Mouse (Mus musculus) B cell, adult 2 months (primary cell): ENCODE results near the gene Bsdc1.

Experiments used
- DNase-seq, 2 experiments: peaks; one replicate each; pipeline ENCODE4 v3.0.0; 2022

The Bsdc1 gene

DNA sequence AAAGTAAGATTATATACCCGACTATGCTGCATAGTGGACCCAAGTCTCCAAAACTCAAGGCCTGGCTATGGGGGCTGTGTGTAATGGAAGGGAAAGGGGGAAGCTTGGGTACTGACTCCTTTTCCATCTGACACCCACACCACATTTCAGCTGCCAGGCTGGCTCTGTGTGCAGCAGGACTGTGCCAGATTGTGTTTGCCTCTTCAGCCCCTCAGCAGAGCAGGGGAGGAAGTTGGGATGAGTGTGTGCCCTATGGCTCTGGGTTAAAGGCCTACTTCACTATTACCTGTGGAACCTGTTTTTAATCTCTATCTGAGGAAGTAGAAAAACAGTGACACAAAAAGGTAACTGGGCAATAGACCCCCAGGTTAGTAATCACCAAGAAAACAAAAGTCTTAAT is 19.7 kb downstream of the Bsdc1 start:
- no peak for DNase-seq

DNA sequence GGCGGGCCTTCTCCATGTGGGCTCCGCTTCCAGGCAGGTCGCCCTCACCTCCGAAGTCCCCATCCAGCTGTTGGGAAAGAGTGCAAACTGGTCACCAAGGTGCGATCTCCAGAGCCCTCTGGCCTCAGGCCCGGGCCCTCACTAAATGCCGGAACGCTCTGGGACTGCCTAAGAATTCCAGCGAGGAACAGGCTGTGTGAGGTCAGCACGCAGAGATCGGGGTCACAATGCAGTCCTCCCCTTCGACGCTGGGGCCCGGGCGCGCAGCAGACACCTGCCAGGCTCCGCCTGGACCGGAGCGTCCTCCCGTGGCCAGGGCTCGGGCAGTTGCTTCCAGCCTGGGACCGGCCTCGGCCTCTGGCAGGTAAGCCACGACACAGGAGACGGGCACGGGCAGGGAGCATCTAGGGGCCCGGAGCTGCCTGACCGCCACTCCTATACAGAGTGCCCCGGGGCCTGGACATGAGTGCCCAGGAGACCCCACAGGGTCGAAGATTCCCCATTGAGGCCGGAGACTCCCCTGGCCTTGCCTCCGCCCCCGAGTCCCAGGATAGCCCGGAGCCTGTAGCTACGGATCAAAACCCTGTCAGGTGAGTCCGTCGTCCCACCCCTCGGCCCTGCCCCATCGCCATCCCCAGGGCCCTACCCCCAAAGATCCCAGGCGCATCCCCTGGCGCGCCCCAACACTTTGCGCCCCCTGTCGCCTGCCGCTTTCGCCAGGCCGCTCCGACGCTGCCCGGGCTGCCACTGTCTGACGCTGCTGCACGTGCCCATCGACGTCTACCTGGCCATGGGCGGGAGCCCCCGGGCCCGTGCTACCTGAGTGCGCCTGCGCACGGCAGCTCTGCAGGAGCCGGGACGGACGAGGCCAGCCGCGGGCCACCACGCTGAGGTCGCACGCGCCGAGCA is 29.8 kb downstream of the Bsdc1 start, which contains the start of the genes Tssk3 and Fam229a:
TSS of gene Tssk3 (minus strand) at position 51 of the 909 bp plus-strand sequence.
TSS of gene Fam229a (plus strand) at position 219 of the 909 bp plus-strand sequence.
- DNase-seq, result peak; percentile 75 to 77

DNA sequence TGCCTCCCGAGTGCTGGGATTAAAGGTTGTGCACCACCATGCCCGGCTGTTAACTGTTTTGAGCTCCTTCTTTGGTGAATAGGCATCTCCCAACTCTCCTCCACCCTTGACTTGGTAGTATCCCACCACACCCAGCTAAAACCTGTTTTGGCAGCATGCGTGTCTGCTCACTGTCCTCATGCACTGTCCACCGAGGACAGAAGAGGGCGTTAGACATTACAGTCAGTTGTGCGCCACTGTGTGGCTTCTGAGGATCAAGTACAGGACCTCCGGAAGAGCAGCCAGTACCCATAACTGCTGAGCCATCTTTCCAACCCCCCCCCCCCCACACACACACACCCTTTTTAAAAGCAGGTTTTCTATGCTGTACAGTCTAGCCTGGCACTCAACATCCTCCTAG is 33.3 kb downstream of the Bsdc1 start:
- no peak for DNase-seq

- peak; percentile 21 to 32 for DNase-seq
Measured at GRCm38 (mm10) chr4:129495672-129496562, 34.5 kb downstream of the Bsdc1 start.

DNA sequence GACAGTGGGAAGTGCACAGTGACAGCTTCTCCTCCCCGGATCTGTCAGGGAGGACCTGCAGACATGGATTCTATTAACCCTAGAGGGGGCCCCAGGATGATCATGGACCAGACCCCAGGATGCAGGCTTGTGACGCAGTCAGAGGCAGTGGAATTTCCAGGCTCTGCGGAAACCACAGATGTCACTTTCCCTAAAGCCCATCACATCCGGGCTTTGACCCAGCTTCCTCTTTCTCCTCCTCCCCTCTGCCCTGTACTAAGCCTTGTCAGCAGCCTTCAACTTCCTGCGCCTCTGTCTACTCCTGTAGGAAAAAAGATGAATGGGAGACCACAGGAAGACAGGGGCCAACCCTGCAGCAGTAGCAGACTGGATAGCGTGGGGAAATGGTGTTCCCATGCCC is 35.2 kb downstream of the Bsdc1 start:
- DNase-seq, result peak; percentile 41 to 51

GRCm38 (mm10) chr4:129498941-129499340 is 37.6 kb downstream of the Bsdc1 start:
- no peak for DNase-seq

GRCm38 (mm10) chr4:129500017-129500416 is 38.6 kb downstream of the Bsdc1 start:
- DNase-seq, result no peak

- DNase-seq, result peak; percentile 84 to 87
Measured at GRCm38 (mm10) chr4:129500607-129501566, 39.5 kb downstream of the Bsdc1 start.

DNA sequence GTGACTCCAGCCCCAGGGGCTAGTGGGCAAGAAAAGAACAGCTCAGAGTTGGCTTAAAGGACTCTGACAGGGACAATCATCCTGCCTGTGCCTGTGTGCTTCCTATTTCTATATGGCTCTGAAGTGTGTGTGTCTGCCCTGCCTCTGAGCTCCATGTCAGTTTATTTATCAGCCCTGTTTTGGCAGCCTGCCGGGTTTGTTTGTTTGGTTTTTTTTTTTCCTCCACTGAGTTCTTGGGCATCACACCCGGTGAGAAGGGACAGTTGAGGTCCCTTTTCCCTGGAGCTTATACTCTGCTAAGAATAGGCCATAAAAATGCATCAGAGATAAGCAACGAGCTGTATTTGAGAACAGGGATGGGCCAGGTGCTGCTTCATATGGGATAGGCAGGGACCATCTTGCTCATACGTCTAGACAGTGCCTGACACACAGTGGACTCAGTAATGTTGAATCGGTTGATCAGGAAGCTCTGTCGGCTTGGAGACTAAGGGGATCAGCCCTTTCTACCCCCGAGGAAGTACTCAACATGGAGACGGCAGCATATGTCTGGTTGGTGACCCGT is 41.0 kb downstream of the Bsdc1 start:
- no peak for DNase-seq

GRCm38 (mm10) chr4:129502901-129503444 is 41.6 kb downstream of the Bsdc1 start:
- no peak for DNase-seq

DNA sequence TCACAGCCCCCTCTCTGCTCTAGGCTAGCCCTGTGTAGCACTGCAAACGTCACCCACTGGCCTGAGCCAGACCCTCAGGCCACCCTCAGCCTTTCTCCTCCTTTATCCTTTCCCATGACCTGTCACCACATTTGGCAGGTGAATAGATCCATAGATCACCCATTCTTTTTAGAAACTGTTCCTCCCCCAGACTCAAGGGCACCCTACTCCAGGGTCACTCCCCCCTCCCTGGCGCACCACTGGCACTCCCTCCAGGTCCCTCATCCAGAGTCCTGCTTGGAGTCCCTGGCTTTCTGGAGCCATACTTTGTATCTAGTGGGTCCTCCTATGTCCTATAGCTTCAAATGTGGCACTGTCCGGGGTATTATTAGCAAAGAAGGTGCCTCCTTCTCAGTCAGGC is 44.1 kb downstream of the Bsdc1 start:
- no peak for DNase-seq

GRCm38 (mm10) chr4:129507434-129508236 is 46.3 kb downstream of the Bsdc1 start:
- DNase-seq, result peak in 1 of 2 experiments; percentile 37

GRCm38 (mm10) chr4:129508237-129508515 is 46.8 kb downstream of the Bsdc1 start:
- DNase-seq, result no peak

GRCm38 (mm10) chr4:129508834-129509600 is 47.6 kb downstream of the Bsdc1 start:
- DNase-seq, result no peak

DNA sequence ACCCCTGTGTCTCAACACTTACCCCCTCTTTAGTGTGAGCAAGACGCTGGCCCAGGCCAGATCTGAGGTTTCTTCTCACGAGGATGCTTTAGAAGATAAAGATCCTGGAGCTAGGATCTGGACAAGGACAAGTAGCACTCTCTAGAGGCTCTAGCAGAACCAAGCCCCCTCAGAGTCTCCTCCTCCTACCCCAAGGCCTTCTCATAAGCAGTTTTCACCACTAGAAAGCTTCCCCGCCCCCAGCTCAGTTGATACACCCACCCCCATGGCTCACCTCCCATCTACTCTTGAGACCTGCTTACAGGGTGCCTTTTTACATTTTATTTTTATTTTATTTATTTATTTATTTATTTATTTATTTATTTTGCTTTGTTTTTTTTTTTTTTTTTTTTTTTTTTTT is 48.3 kb downstream of the Bsdc1 start:
- DNase-seq, result no peak

DNA sequence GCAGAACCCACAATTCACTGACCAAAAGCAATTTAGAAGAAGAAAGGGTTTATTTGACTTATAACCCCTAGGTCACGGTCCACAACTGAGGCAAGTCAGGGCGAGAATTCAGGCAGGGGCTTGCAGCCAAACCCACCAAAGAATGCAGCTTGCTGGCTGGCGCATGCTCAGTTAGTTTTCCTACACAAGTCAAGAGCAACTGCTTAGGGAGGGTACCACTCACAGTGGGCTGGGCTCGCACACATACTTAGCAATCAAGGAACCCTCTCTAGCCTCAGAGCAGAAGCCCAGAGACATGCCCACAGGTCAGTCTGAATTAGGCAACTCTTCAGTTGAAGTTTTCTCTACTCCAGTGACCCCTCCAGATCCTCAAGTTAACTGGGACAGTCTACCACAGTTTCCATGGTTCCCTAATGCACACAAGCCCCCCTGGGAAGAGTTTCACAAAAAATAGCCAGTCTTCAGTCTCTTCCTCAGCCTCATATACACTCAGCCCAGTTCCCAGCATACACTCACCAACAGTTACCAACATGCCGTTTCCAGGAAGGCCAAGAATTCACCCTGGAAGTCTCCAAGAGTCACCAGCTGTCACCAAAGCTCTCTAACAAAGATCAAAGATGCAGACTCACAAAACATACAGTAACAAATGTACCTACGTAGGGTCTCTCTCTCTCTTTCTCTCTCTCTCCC is 49.5 kb downstream of the Bsdc1 start:
- DNase-seq, result no peak

DNA sequence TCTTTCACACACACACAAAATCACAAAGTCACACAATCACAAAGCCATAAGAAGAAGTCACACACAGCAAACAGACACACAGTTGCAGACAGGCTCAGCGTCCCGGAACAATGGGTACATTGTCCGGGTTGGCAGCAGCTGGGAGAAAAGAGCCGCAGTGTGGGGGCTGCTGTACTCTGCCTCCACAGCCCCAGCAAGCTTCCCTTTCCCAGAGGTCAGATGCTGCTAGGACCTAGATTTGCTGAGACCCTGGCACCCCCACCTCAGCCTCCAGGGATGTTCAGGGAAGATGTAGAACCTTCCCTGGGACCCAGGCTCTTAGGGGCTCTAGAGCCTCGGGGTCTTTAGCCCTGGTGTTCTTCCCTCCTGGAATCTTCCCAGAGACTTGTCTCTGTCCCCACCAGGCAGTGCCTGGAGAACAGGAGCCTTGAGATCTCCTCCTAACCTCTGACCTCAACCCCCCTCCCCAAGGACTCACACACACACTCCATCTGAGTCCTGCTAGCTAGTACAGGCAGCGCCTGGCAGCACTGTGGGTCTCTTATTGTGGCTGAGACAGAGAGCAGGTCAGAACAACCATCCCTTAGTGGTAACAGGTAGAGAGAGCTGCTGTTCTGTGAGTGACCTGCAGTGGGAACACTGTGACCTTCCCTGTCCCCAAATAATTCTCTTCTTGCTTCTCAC is 50.2 kb downstream of the Bsdc1 start:
- DNase-seq, result no peak

DNA sequence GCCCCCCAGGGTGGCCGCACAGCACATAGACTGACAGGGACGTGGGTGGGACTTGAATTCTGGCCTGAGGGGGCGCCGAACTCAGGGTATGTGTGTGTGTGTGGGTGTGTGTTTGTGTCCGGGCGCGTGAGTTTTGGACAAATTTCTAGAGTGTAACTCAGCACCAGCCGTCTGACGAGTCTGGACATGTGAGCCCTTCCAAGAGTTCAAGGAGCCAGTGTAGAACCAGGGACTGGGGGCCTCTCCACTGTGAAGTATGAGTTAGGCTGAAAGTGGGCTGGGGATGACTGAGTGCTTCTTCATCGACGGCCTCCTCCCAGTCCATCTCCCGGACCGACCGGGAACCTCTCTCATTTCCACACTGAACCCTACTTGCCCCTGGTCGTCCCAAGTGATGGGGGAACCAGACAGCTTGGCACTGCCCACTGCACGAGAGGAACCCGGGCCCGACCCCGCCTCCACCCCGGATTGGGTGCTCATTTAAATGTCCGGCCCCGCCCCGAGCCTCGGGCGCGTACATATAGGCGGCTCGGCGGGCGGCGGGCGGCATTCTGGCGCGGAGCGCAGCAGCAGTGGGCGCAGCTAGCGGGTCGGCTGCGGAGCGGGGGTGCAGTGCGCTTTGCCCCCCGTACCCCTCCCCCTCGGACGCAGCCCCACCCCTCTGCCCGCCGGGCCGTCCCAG is 51.8 kb downstream of the Bsdc1 start, which contains the start of gene Marcksl1:
TSS of gene Marcksl1 (plus strand) at position 496 of the 682 bp plus-strand sequence.
- peak; percentile 96 for DNase-seq
